Mouse (Mus musculus) kidney, embryonic 15.5 days (tissue): ENCODE data around the gene Mrpl20. TPM values are rescaled to one million over a fixed set of nuclear protein-coding genes. Genes with fewer than 3 reads are reported as not detected.
A peak's percentile ranks its signal among the peaks of the same experiment; 100 is the strongest.
"Not testable (repeated sequence)": the region's sequence is repeated elsewhere in the genome, so short reads cannot be mapped to it uniquely, and the experiment has no call there.

ENCODE experiments used
- ATAC-seq: fragments of 200-750 bp; cut with Nextera tagmentation; replicated peaks from 2 replicates; pipeline ENCODE4 v1.8.0; 2017; ENCODE audit warnings: moderate TSS enrichment; ENCODE audit not compliant: low FRiP score
- H3K27ac ChIP-seq: fragments of 300-500 bp; sonication (generic); 2 replicates; pipeline ENCODE4 v1.5.1; 2015; ENCODE audit warnings: mild to moderate bottlenecking, inconsistent platforms
- H3K27me3 ChIP-seq: fragments of 300-500 bp; sonication (generic); 2 replicates; pipeline ENCODE4 v1.6.1; 2015; ENCODE audit warnings: inconsistent platforms
- H3K36me3 ChIP-seq: fragments of 300-500 bp; sonication (generic); 2 replicates; pipeline ENCODE4 v1.6.1; 2015; ENCODE audit warnings: inconsistent platforms
- H3K4me1 ChIP-seq: fragments of 300-500 bp; sonication (generic); 2 replicates; pipeline ENCODE4 v1.6.1; 2015; ENCODE audit warnings: inconsistent platforms
- H3K4me2 ChIP-seq: fragments of 300-500 bp; sonication (generic); 2 replicates; pipeline ENCODE4 v1.6.1; 2015; ENCODE audit warnings: moderate library complexity, mild to moderate bottlenecking, inconsistent platforms
- H3K4me3 ChIP-seq: fragments of 300-500 bp; sonication (generic); replicated peaks from 2 replicates; pipeline ENCODE4 v1.5.1; 2015; ENCODE audit warnings: mild to moderate bottlenecking, inconsistent platforms
- H3K9ac ChIP-seq: fragments of 300-500 bp; sonication (generic); 2 replicates; pipeline ENCODE4 v1.6.1; 2015; ENCODE audit warnings: mild to moderate bottlenecking, inconsistent platforms
- H3K9me3 ChIP-seq: fragments of 300-500 bp; sonication (generic); replicated peaks from 2 replicates; pipeline ENCODE4 v1.6.1; 2016; ENCODE audit warnings: inconsistent platforms
- WGBS: fragments of 180-500 bp; shearing (Covaris S2); methylation state at CpG from one replicate; pipeline ENCODE4 v1.1.7; 2015; ENCODE audit warnings: mixed read lengths; 5-methylcytosine and 5-hydroxymethylcytosine counted together
- polyA plus RNA-seq: library from polyadenylated mRNA; unstranded; fragments of >200 nt; fragmentation: Nextera tagmentation; extraction: Ambion mirVana; gene quantifications from 2 replicates; pipeline ENCODE4 v1.2.1, GENCODE M21; 2015

Gene Mrpl20
- polyA plus RNA-seq, 1 experiment from 2014 or later: 217 TPM

DNA sequence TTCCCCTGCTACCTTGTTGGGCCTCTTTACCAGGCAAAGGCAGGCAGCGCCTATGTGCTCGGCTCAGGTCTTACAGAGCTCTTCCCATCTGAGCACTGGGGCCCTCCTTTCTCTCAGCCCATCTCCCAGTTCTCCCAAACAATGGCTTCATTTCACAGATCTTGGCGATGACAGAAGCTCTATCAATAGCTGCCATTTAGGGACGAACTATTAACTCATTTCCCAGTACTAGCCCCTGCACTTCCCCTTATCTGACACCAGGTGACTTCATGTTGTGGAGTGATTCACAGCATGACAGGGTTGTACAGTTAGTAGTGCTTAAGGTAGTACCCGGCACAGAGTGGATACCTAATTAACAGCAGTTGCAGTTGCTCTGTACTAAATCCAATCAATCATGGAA, 16.9 kb upstream of the Mrpl20 start, which contains the start of gene Tmem88b:
TSS of gene Tmem88b (minus strand) at position 56 of the 400 bp plus-strand sequence.
- no peak for ATAC-seq
- peak within 1 kb of the TSS; percentile 86; the same call in 1 of the 2 replicates for H3K27ac ChIP-seq
- 75% methylated on average over 5 of the region's 5 CpGs for WGBS
- no peaks in the 10 kb centered on the region for H3K36me3 ChIP-seq
- H3K27me3 ChIP-seq: no peaks in the 10 kb centered on the region
- H3K9ac ChIP-seq: peak within 1 kb of the TSS; percentile 69; the same call in 1 of the 2 replicates
- peak within 1 kb of the TSS; percentile 92 for H3K4me2 ChIP-seq
- peaks cover 22% of the 10 kb centered on the region for H3K4me1 ChIP-seq
- peak within 1 kb of the TSS; percentile 70 for H3K4me3 ChIP-seq
- H3K9me3 ChIP-seq: no peaks in the 10 kb centered on the region

DNA sequence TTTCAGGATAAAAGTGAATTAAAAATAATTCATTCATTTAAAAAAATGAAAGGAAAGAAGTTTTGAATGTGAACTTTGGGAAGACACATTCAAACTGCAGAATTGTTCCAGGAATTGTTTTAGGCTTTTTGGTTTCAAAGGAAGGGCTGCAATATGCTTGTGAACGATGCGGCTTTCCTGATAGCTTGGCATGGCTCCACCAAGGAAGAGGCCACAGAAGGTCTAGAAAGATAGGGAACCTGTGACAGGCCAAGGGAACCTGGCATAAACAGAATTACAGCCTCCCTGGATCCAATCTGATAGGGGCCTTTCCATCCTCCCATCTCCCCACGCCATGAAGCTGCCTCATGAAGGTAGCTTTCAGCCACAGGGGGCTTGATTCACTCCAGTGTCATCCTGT, 14.4 kb upstream of the Mrpl20 start:
- Histone ChIP-seq H3K4me3 (no peak overlapping the region), H3K4me1 (peaks cover 34% of the 10 kb centered on the region), H3K9ac (no peak overlapping the region), H3K9me3 (no peaks in the 10 kb centered on the region), H3K36me3 (no peaks in the 10 kb centered on the region), H3K27me3 (no peaks in the 10 kb centered on the region), H3K4me2 (no peak overlapping the region), H3K27ac (no peak overlapping the region)
- 84% methylated on average over 3 of the region's 3 CpGs for WGBS
- ATAC-seq: no peak

- ATAC-seq, H3K27ac ChIP-seq, H3K4me2 ChIP-seq, H3K4me3 ChIP-seq, H3K27me3 ChIP-seq, H3K9ac ChIP-seq, H3K36me3 ChIP-seq, H3K9me3 ChIP-seq: not testable (repeated sequence)
- H3K4me1 ChIP-seq: peaks cover 29% of the 10 kb centered on the region
- WGBS: 79% methylated on average over 4 of the region's 4 CpGs
These were observed 13.8 kb upstream of the Mrpl20 start for GRCm38 (mm10) chr4:155788833-155789232.

DNA sequence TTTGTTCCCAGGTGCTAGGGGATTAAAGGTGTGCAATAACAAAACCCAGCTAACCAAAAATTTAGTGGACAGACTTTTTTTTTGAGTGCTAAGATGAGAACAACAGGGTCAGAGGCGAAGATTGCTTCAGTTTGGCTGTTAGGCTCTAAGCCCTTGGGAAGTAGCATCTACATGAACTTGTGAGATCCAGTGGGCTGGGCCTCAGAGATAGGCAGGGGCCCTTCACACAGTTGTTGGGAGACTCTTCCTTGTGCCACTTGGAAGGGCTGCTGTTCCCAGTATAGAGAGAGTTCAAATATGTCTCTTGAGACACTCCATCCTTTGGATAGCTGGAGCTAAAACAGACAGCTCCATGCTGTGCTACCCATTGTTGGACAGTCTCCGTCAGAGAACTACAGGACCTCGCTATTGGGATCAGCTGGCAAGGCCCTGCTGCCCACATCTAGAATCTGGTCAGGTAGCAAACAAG, 12.6 kb upstream of the Mrpl20 start, which contains the start of gene Ankrd65:
TSS of gene Ankrd65 (plus strand) at position 419 of the 469 bp plus-strand sequence.
- H3K36me3 ChIP-seq: no peaks in the 10 kb centered on the region
- no peak for ATAC-seq
- no peaks in the 10 kb centered on the region for H3K27me3 ChIP-seq
- H3K27ac ChIP-seq: peak within 1 kb of the TSS; percentile 9
- no peak within 1 kb of the TSS for H3K9ac ChIP-seq
- H3K9me3 ChIP-seq: no peaks in the 10 kb centered on the region
- peaks cover 21% of the 10 kb centered on the region for H3K4me1 ChIP-seq
- peak within 1 kb of the TSS; percentile 38; the same call in 1 of the 2 replicates for H3K4me2 ChIP-seq
- WGBS: 84% methylated on average over 3 of the region's 3 CpGs
- no peak within 1 kb of the TSS for H3K4me3 ChIP-seq

GRCm38 (mm10) chr4:155790650-155791161, 12.0 kb upstream of the Mrpl20 start:
- H3K4me2 ChIP-seq: no peak overlapping the region
- H3K36me3 ChIP-seq: no peaks in the 10 kb centered on the region
- H3K4me1 ChIP-seq: peaks cover 21% of the 10 kb centered on the region
- 40% methylated on average over 3 of the region's 3 CpGs for WGBS
- H3K9me3 ChIP-seq: no peaks in the 10 kb centered on the region
- no peak overlapping the region for H3K4me3 ChIP-seq
- ATAC-seq: peak; percentile 34; the same call in 1 of the 2 replicates
- no peaks in the 10 kb centered on the region for H3K27me3 ChIP-seq
- H3K9ac ChIP-seq: no peak overlapping the region
- 0 out of 2 replicates have a peak overlapping the region, but pooled peaks have one; percentile 9 for H3K27ac ChIP-seq

GRCm38 (mm10) chr4:155791240-155791933, 11.3 kb upstream of the Mrpl20 start:
- H3K4me3 ChIP-seq: no peak overlapping the region
- 42% methylated on average over 24 of the region's 24 CpGs for WGBS
- peaks cover 4% of the 10 kb centered on the region; the same call in 1 of the 2 replicates for H3K27me3 ChIP-seq
- peaks cover 21% of the 10 kb centered on the region for H3K4me1 ChIP-seq
- H3K4me2 ChIP-seq: peak overlapping the region; percentile 38
- no peaks in the 10 kb centered on the region for H3K36me3 ChIP-seq
- H3K9ac ChIP-seq: no peak overlapping the region
- H3K27ac ChIP-seq: peak overlapping the region; percentile 9
- ATAC-seq: peak; percentile 83
- no peaks in the 10 kb centered on the region for H3K9me3 ChIP-seq

DNA sequence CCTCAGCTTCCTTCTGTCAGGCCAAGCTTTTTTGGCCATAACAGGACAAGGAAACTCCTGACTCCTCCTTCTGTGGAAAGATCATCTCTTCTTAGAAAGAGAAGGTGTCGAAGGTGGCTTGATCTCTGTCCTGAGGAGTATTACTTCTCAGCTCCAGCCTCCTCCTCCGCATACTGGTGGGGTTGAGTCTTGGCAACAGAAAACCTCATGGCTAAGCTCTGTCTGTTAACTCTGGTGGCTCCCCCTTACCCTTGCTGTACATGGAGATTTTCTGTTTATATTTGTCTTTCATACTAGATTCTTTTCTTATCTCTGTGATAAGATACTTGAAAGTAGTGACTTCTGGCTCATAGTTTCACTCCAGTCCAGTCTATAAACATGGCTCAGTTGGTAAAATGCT, 8.9 kb upstream of the Mrpl20 start:
- no peaks in the 10 kb centered on the region for H3K9me3 ChIP-seq
- peaks cover 21% of the 10 kb centered on the region for H3K4me1 ChIP-seq
- no peak overlapping the region for H3K4me3 ChIP-seq
- 40% methylated on average over 2 of the region's 2 CpGs for WGBS
- H3K9ac ChIP-seq: no peak overlapping the region
- no peak overlapping the region for H3K27ac ChIP-seq
- peaks cover 4% of the 10 kb centered on the region; the same call in 1 of the 2 replicates for H3K27me3 ChIP-seq
- H3K4me2 ChIP-seq: no peak overlapping the region
- ATAC-seq: no peak
- H3K36me3 ChIP-seq: no peaks in the 10 kb centered on the region

DNA sequence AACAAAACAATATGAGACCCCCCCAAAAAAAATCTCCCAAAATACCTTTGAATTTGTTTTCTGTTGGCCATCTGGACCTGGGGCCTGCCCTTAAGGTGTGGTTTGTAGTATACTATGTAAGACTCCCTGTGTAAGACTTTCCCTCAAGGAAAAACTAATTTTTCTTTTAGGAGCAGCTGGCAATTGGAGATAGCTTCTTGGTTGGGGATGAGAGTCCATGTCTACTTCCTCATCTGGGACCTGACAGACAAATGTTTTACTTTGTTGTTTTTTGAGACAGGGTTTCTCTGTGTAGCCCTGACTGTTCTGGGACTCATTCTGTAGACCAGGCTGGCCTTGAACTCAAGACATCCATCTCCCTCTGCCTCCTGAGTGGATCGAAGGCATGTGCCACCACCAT, 603 bp upstream of the Mrpl20 start:
- 100% methylated on average over 1 of the region's 1 CpGs for WGBS

DNA sequence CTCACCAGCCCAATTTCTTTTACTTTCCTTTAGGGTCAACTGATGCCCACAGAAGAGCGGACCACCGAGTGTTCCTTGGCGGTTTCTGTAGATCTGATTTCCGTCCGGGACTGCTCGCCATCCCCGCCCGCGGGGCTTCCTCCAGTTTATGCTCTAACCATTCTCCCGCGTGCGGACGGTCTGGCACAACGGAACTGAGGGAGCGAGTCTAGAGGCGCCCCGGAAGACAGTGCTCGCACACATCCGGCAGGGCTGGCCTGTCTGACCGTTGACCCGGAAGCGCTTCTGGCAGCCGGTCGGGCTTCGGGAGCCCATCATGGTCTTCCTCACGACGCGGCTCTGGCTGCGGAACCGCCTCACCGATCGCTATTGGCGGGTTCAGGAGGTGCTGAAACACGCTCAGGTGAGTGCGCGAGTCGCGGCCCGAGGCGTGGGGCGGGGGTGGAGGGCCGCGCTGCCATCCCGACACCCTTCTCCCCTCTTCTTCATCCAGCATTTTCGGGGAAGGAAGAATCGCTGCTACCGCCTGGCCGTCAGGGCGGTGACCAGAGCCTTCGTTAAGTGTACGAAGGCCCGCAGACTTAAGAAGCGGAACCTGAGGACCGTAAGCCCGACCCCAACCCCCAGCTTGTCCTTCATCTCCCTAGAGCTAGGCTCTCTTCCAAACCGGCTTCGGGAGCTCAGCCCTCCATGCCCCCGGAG, 813 bp downstream of the Mrpl20 start:
- under 1% methylated on average over 53 of the region's 58 CpGs for WGBS
- peak; percentile 98 for ATAC-seq
- H3K4me3 ChIP-seq: peak overlapping the region; percentile 83
- H3K36me3 ChIP-seq: peaks cover 34% of the 10 kb centered on the region
- no peaks in the 10 kb centered on the region for H3K9me3 ChIP-seq
- H3K4me2 ChIP-seq: peak overlapping the region; percentile 74
- H3K27me3 ChIP-seq: no peaks in the 10 kb centered on the region
- peak overlapping the region; percentile 79 for H3K27ac ChIP-seq
- H3K4me1 ChIP-seq: peaks cover 21% of the 10 kb centered on the region
- H3K9ac ChIP-seq: peak overlapping the region; percentile 89

More for the DNA sequence above, 603 bp upstream of the Mrpl20 start:
- Histone ChIP-seq H3K9me3 (no peaks in the 10 kb centered on the region), H3K4me3 (no peak overlapping the region), H3K4me2 (no peak overlapping the region), H3K36me3 (peaks cover 20% of the 10 kb centered on the region), H3K9ac (no peak overlapping the region), H3K27ac (no peak overlapping the region), H3K27me3 (no peaks in the 10 kb centered on the region), H3K4me1 (peaks cover 21% of the 10 kb centered on the region)
- ATAC-seq: no peak

DNA sequence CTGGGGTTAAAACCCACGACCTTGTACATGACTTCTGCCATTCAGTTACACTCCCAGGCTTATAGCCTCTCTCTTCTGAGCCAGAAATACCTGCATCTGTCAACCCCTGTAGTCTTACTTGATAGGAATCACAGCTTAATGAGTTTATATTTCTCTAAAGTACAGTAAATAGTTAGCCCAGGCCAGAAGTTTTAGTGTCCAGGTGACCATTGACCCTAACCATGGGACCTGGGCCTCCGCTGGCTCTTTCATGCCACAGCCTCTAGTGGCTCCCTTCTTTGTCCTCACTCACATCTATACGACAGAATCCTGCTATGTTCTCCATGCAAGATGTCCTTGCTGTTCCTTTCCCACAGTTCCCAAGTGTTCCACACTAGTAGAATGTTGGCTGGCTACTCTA, 5.2 kb downstream of the Mrpl20 start:
- H3K4me3 ChIP-seq: no peak overlapping the region
- ATAC-seq: no peak
- no peaks in the 10 kb centered on the region for H3K9me3 ChIP-seq
- H3K9ac ChIP-seq: no peak overlapping the region
- H3K4me1 ChIP-seq: peaks cover 27% of the 10 kb centered on the region
- no peaks in the 10 kb centered on the region for H3K27me3 ChIP-seq
- no peak overlapping the region for H3K27ac ChIP-seq
- WGBS: 90% methylated on average over 3 of the region's 3 CpGs
- H3K36me3 ChIP-seq: peaks cover 63% of the 10 kb centered on the region
- no peak overlapping the region for H3K4me2 ChIP-seq

GRCm38 (mm10) chr4:155811929-155812664, 9.4 kb downstream of the Mrpl20 start, which contains the start of gene Ccnl2:
Gene Ccnl2 (plus strand): TSS chr4:155812489.
- peak within 1 kb of the TSS; percentile 95 for H3K27ac ChIP-seq
- peak within 1 kb of the TSS; percentile 77 for H3K4me2 ChIP-seq
- WGBS: under 1% methylated on average over 60 of the region's 60 CpGs
- H3K4me1 ChIP-seq: peaks cover 22% of the 10 kb centered on the region
- peaks cover 77% of the 10 kb centered on the region for H3K36me3 ChIP-seq
- H3K4me3 ChIP-seq: peak within 1 kb of the TSS; percentile 98
- H3K9ac ChIP-seq: peak within 1 kb of the TSS; percentile 99
- no peaks in the 10 kb centered on the region for H3K9me3 ChIP-seq
- ATAC-seq: peak; percentile 100
- H3K27me3 ChIP-seq: no peaks in the 10 kb centered on the region
